8 mouse cellular contexts compared by ENCODE assay signal in the genomic region with DNA sequence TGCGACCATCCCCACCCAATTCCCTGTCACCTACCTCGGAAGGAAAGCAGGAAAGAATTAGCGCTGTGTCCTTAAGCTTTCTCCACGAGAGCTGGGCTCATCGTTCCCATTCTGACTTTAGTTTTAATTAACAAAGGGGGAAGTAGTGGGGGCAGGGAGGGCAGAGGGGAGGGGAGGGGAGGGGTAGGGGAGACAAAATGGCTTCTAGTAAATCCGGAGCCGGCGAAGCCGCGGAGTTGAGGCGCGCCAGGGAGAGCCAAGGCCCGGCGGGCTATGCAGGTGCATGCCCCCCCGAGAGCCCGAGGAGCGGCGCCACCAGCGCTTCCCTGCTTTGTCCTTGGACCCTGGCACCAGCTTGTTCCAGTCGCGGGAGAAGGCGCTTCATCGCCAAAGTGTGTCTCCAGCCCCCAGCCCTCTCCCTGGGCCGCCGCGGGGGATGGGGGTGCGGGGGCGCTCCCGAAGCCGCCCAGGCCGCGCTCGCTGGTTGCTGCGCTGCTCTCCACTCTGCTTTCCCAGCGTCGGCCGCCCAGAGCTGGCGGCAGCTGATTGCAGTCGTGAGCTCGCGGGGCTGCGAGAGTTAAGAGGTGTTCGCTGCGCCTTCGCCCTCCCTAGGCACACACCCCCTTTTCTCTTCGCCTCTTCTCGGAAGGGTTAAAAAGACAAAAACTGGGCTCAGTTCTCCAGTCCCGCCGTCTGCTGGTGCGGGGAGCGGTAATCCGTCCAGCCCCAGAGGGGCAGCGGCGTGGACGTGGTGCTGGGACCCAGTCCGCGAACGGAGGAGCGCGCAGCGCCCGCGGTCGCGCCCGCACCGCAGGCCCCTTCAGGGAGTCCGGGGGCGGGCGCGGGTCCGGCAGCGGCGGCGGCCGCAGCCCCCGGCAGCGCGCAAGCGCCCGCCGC. TPM values are rescaled to one million over a fixed set of nuclear protein-coding genes. Genes with fewer than 3 reads are reported as not detected.
A peak's percentile ranks its signal among the peaks of the same experiment; 100 is the strongest.
DNase-seq lines count a peak whose midpoint lies in the region; ATAC-seq and TF ChIP-seq lines count a peak whose summit lies in the region.

No protein-coding gene starts in this region.

- H3K4me1 ChIP-seq in kidney, embryonic 14.5 days (ENCODE audit: control insufficient read depth, insufficient read depth, low read length): peaks cover 12% of the 10 kb centered on the region
- peaks cover 26% of the 10 kb centered on the region for H3K4me1 ChIP-seq in embryonic facial prominence, embryonic 15.5 days
- peaks cover 22% of the 10 kb centered on the region for H3K4me1 ChIP-seq in hindbrain, postnatal 0 days (ENCODE audit: insufficient read depth, low read length)
- H3K4me1 ChIP-seq in liver, embryonic 15.5 days (replicated peaks): peaks cover 24% of the 10 kb centered on the region
- H3K4me1 ChIP-seq in olfactory bulb, adult 2 months (ENCODE audit: control insufficient read depth, insufficient read depth, low read length): peaks cover 22% of the 10 kb centered on the region

- peak overlapping the region; percentile 100 for H3K4me2 ChIP-seq in kidney, embryonic 14.5 days (replicated peaks; ENCODE audit: low read depth, low read length)
- H3K4me2 ChIP-seq in embryonic facial prominence, embryonic 15.5 days (replicated peaks): peak overlapping the region; percentile 100
- peak overlapping the region; percentile 97 for H3K4me2 ChIP-seq in hindbrain, postnatal 0 days (ENCODE audit: low read depth, low read length)
- H3K4me2 ChIP-seq in liver, embryonic 15.5 days: peak overlapping the region; percentile 81

- TF ChIP-seq CTCF in hindbrain, postnatal 0 days (IDR thresholded peaks at IDR 0.05; ENCODE audit: low read depth): no peak
- no peak for TF ChIP-seq CTCF in olfactory bulb, adult 2 months (IDR thresholded peaks at IDR 0.05; ENCODE audit: insufficient read depth, low read depth, low read length)

- TF ChIP-seq POLR2A in olfactory bulb, adult 2 months (IDR thresholded peaks at IDR 0.05; ENCODE audit: insufficient read depth, low read depth, low read length): 0 out of 2 replicates have a peak, but pooled peaks have one; percentile 23

- under 1% methylated on average over 78 of the region's 82 CpGs for WGBS in kidney, embryonic 14.5 days
- WGBS in embryonic facial prominence, embryonic 15.5 days: under 1% methylated on average over 67 of the region's 82 CpGs
- WGBS in hindbrain, postnatal 0 days: under 1% methylated on average over 65 of the region's 82 CpGs
- WGBS in liver, embryonic 15.5 days (ENCODE audit: insufficient replicate concordance): 1% methylated on average over 80 of the region's 82 CpGs
- WGBS in olfactory bulb, adult 2 months: 2% methylated on average over 81 of the region's 82 CpGs

- peak overlapping the region; percentile 67 for H3K4me3 ChIP-seq in kidney, embryonic 14.5 days (ENCODE audit: low read length)
- H3K4me3 ChIP-seq in embryonic facial prominence, embryonic 15.5 days (replicated peaks): peak overlapping the region; percentile 62
- H3K4me3 ChIP-seq in hindbrain, postnatal 0 days (ENCODE audit: low read length): peak overlapping the region; percentile 87
- peak overlapping the region; percentile 52 for H3K4me3 ChIP-seq in liver, embryonic 15.5 days (replicated peaks)
- peak overlapping the region; percentile 88 for H3K4me3 ChIP-seq in olfactory bulb, adult 2 months (ENCODE audit: insufficient read depth, low read depth, low read length)

- no peak overlapping the region for H3K27ac ChIP-seq in kidney, embryonic 14.5 days (ENCODE audit: low read depth, low read length)
- 0 out of 2 replicates have a peak overlapping the region, but pooled peaks have one; percentile 22 for H3K27ac ChIP-seq in embryonic facial prominence, embryonic 15.5 days (replicated peaks)
- H3K27ac ChIP-seq in hindbrain, postnatal 0 days: peak overlapping the region; percentile 94
- H3K27ac ChIP-seq in liver, embryonic 15.5 days (replicated peaks): no peak overlapping the region
- H3K27ac ChIP-seq in olfactory bulb, adult 2 months (ENCODE audit: insufficient read depth, low read depth, low read length): peak overlapping the region; percentile 95

- H3K9ac ChIP-seq in kidney, embryonic 14.5 days (ENCODE audit: low read depth, low read length): peak overlapping the region; percentile 81
- H3K9ac ChIP-seq in embryonic facial prominence, embryonic 15.5 days: peak overlapping the region; percentile 55
- H3K9ac ChIP-seq in hindbrain, postnatal 0 days (replicated peaks; ENCODE audit: low read length): peak overlapping the region; percentile 93
- H3K9ac ChIP-seq in liver, embryonic 15.5 days: no peak overlapping the region

- ATAC-seq in kidney, embryonic 14.5 days (ENCODE audit: low FRiP score, low TSS enrichment): peak; percentile 51; the same call in 1 of the 2 replicates
- peak; percentile 55 for ATAC-seq in embryonic facial prominence, embryonic 15.5 days (ENCODE audit: insufficient number of reproducible peaks, low FRiP score, low TSS enrichment, low read depth)
- peak; percentile 64 for ATAC-seq in hindbrain, postnatal 0 days
- ATAC-seq in liver, embryonic 15.5 days (ENCODE audit: insufficient read depth): peak; percentile 48; the same call in 1 of the 2 replicates

- peaks cover 6% of the 10 kb centered on the region; the same call in 1 of the 2 replicates for H3K27me3 ChIP-seq in kidney, embryonic 14.5 days (ENCODE audit: control insufficient read depth, insufficient read depth, low read length)
- peaks cover 23% of the 10 kb centered on the region for H3K27me3 ChIP-seq in embryonic facial prominence, embryonic 15.5 days
- H3K27me3 ChIP-seq in hindbrain, postnatal 0 days (ENCODE audit: insufficient read depth, low read length): no peaks in the 10 kb centered on the region
- H3K27me3 ChIP-seq in liver, embryonic 15.5 days: peaks cover 58% of the 10 kb centered on the region

- no peaks in the 10 kb centered on the region for H3K9me3 ChIP-seq in kidney, embryonic 14.5 days (ENCODE audit: control insufficient read depth, low read length)
- no peaks in the 10 kb centered on the region for H3K9me3 ChIP-seq in embryonic facial prominence, embryonic 15.5 days (replicated peaks)
- H3K9me3 ChIP-seq in hindbrain, postnatal 0 days (ENCODE audit: low read length): no peaks in the 10 kb centered on the region
- H3K9me3 ChIP-seq in liver, embryonic 15.5 days (replicated peaks): no peaks in the 10 kb centered on the region

- no peak for DNase-seq in kidney, adult 11 months
- peak; percentile 63 to 72 for DNase-seq in adrenal gland, postnatal 36 days
- DNase-seq in hindbrain, postnatal 0 days (ENCODE audit: low spot score): peak; percentile 74
- no peak for DNase-seq in spleen, postnatal 14 days (ENCODE audit: low spot score in 2 of 2)

- H3K36me3 ChIP-seq in kidney, embryonic 14.5 days (ENCODE audit: control insufficient read depth, insufficient read depth, low read length): no peaks in the 10 kb centered on the region
- peaks cover 5% of the 10 kb centered on the region; the same call in 1 of the 2 replicates for H3K36me3 ChIP-seq in embryonic facial prominence, embryonic 15.5 days
- H3K36me3 ChIP-seq in hindbrain, postnatal 0 days (ENCODE audit: insufficient read depth, low read length): no peaks in the 10 kb centered on the region
- no peaks in the 10 kb centered on the region for H3K36me3 ChIP-seq in liver, embryonic 15.5 days (replicated peaks)

RNA-seq across cellular contexts. Expression of a gene that starts 0.6 kb away (rescaled TPM):
- polyA plus RNA-seq in kidney, embryonic 14.5 days (2014; fragmentation: Nextera tagmentation; extraction: Ambion mirVana): 1.6 and 2.8 TPM in 2 replicates
- total RNA-seq in adrenal gland, postnatal 36 days (2021): 1 to 10 TPM; 5.3 to 9.2 TPM
- 1.2 and 1.5 TPM in 2 replicates for polyA plus RNA-seq in embryonic facial prominence, embryonic 15.5 days (2015; fragmentation: Nextera tagmentation; extraction: Ambion mirVana)
- total RNA-seq in hindbrain, postnatal 0 days (2014; rRNA removed): 54.8 and 59.8 TPM in 2 replicates
- polyA plus RNA-seq in hindbrain, postnatal 0 days (2015; fragmentation: Nextera tagmentation; extraction: Ambion mirVana): 6.0 and 6.1 TPM in 2 replicates
- polyA plus RNA-seq in liver, embryonic 15.5 days (2015; fragmentation: Nextera tagmentation; extraction: Ambion mirVana): 0.02 and 0.08 TPM in 2 replicates
- polyA plus RNA-seq in olfactory bulb, adult 2 months (2012; ENCODE audit: insufficient read depth, insufficient read length, low replicate concordance, missing spikeins): not detected in 2 replicates

Comparison
In these comparisons a context has a peak if more than half of its experiments do, and no peak if none do; other contexts are left out.
1. H3K27ac ChIP-seq: peak in embryonic facial prominence, embryonic 15.5 days (single experiment), hindbrain, postnatal 0 days (single experiment) and olfactory bulb, adult 2 months (single experiment); none in kidney, embryonic 14.5 days (single experiment) and liver, embryonic 15.5 days (single experiment).
2. DNase-seq: peak in adrenal gland, postnatal 36 days (2 of 2) and hindbrain, postnatal 0 days (single experiment); none in kidney, adult 11 months (single experiment) and spleen, postnatal 14 days (0 of 2).
3. Peak in every context shown above with its lines, with median percentiles within 50 percentile points of each other: ATAC-seq, H3K4me2 ChIP-seq and H3K4me3 ChIP-seq.